Mouse (Mus musculus): ENCODE measurements around the gene Lhfpl4. TPM values are rescaled to one million over a fixed set of nuclear protein-coding genes. Genes with fewer than 3 reads are reported as not detected.
A peak's percentile ranks its signal among the peaks of the same experiment; 100 is the strongest.

The Lhfpl4 gene
- total and polyA plus RNA-seq, 2 experiments from 2014 or later: 66.1 to 81.3 TPM

DNA sequence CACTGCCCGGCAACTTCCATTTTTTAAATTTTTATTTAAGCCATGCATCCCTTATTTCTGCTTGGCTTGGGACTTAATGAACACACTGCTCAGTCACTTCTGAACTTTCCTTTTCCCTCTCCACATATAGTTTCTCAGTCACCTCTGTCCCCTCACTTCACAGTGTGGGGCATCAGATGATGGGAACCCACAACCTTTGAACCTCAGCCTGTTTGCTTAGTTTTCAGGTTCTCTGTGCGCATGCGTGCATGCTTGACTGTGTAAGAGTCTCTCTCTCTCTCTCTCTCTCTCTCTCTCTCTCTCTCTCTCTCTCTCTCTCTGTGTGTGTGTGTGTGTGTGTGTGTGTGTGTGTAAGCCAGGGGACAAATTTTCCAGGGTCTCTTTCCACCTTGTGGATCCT, 19.7 kb downstream of the Lhfpl4 start:
- Histone ChIP-seq H3K9ac (replicated peaks; ENCODE audit: low read length, poor library complexity, severe bottlenecking) (no peak overlapping the region), H3K4me1 (ENCODE audit: insufficient read depth, low read length) (peaks cover 8% of the 10 kb centered on the region), H3K27me3 (ENCODE audit: insufficient read depth, low read length) (no peaks in the 10 kb centered on the region), H3K9me3 (ENCODE audit: low read length) (no peaks in the 10 kb centered on the region), H3K36me3 (ENCODE audit: insufficient read depth, low read length) (peaks cover 14% of the 10 kb centered on the region), H3K27ac (ENCODE audit: low read depth, low read length) (no peak overlapping the region), H3K4me2 (ENCODE audit: low read depth, low read length, poor library complexity, severe bottlenecking) (no peak overlapping the region), H3K4me3 (ENCODE audit: low read depth, low read length) (no peak overlapping the region)
- no peak for DNase-seq (ENCODE audit: low spot score)
- WGBS: 91% methylated on average over 3 of the region's 3 CpGs
- no peak for ATAC-seq (ENCODE audit: low FRiP score)
- TF ChIP-seq CTCF (IDR thresholded peaks at IDR 0.05): no peak

DNA sequence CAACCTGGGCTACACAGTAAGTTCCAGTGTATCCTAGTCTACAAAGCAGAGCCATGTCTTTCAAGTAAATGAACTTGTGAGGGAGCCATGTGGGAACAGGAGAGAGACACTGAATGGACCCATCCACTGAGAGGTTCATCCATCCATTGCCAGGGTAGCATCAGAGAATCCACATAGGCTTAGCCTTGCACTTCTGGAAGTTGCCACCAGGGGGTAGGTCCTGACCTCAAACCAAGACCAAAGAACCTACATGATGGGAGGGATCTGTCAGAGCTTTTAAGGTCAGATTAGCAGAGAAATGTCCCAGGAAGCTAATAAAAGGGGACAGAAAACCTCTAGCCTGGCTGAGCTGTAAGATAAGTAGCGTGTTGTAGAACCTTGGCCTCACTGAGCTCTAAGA, 22.6 kb downstream of the Lhfpl4 start:
- Histone ChIP-seq H3K4me3 (ENCODE audit: low read depth, low read length) (no peak overlapping the region), H3K27me3 (ENCODE audit: insufficient read depth, low read length) (no peaks in the 10 kb centered on the region), H3K27ac (ENCODE audit: low read depth, low read length) (no peak overlapping the region), H3K9ac (replicated peaks; ENCODE audit: low read length, poor library complexity, severe bottlenecking) (no peak overlapping the region), H3K9me3 (ENCODE audit: low read length) (no peaks in the 10 kb centered on the region), H3K36me3 (ENCODE audit: insufficient read depth, low read length) (peaks cover 16% of the 10 kb centered on the region), H3K4me2 (ENCODE audit: low read depth, low read length, poor library complexity, severe bottlenecking) (no peak overlapping the region), H3K4me1 (ENCODE audit: insufficient read depth, low read length) (no peaks in the 10 kb centered on the region)
- ATAC-seq (ENCODE audit: low FRiP score): no peak
- 50% methylated on average over 1 of the region's 1 CpGs for WGBS
- peak; percentile 81 for TF ChIP-seq CTCF (IDR thresholded peaks at IDR 0.05)
- peak; percentile 41 for DNase-seq (ENCODE audit: low spot score)

GRCm38 (mm10) chr6:113172011-113172410, 23.2 kb downstream of the Lhfpl4 start:
- no peak for DNase-seq (ENCODE audit: low spot score)
- no peak overlapping the region for H3K9ac ChIP-seq (replicated peaks; ENCODE audit: low read length, poor library complexity, severe bottlenecking)
- H3K9me3 ChIP-seq (ENCODE audit: low read length): no peaks in the 10 kb centered on the region
- no peak overlapping the region for H3K4me2 ChIP-seq (ENCODE audit: low read depth, low read length, poor library complexity, severe bottlenecking)
- no peak for ATAC-seq (ENCODE audit: low FRiP score)
- no peaks in the 10 kb centered on the region for H3K4me1 ChIP-seq (ENCODE audit: insufficient read depth, low read length)
- H3K27ac ChIP-seq (ENCODE audit: low read depth, low read length): no peak overlapping the region
- H3K27me3 ChIP-seq (ENCODE audit: insufficient read depth, low read length): no peaks in the 10 kb centered on the region
- H3K36me3 ChIP-seq (ENCODE audit: insufficient read depth, low read length): peaks cover 16% of the 10 kb centered on the region
- TF ChIP-seq CTCF (IDR thresholded peaks at IDR 0.05): no peak
- no peak overlapping the region for H3K4me3 ChIP-seq (ENCODE audit: low read depth, low read length)

DNA sequence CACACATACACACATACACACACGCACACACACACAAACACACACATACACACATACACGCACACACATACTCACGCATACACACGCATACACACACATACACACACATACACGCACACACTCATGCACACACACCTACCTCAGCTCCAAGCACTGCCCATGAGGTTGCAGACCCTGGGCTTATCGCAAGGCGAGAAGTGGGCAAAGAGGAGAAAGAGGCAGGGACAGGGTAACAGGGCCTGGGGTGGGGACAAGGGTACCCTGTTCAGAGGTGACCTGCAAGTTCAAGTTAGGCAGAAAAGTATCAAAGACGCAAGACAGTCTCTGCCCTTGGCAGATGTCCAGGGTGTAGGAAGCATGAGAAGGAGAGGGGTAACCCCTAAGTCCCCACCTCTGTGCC, 24.5 kb downstream of the Lhfpl4 start:
- no peaks in the 10 kb centered on the region for H3K27me3 ChIP-seq (ENCODE audit: insufficient read depth, low read length)
- H3K36me3 ChIP-seq (ENCODE audit: insufficient read depth, low read length): peaks cover 16% of the 10 kb centered on the region
- no peak for DNase-seq (ENCODE audit: low spot score)
- no peak overlapping the region for H3K4me3 ChIP-seq (ENCODE audit: low read depth, low read length)
- no peak overlapping the region for H3K27ac ChIP-seq (ENCODE audit: low read depth, low read length)
- no peak for TF ChIP-seq CTCF (IDR thresholded peaks at IDR 0.05)
- H3K9me3 ChIP-seq (ENCODE audit: low read length): no peaks in the 10 kb centered on the region
- H3K9ac ChIP-seq (replicated peaks; ENCODE audit: low read length, poor library complexity, severe bottlenecking): no peak overlapping the region
- H3K4me1 ChIP-seq (ENCODE audit: insufficient read depth, low read length): no peaks in the 10 kb centered on the region
- no peak overlapping the region for H3K4me2 ChIP-seq (ENCODE audit: low read depth, low read length, poor library complexity, severe bottlenecking)
- WGBS: 92% methylated on average over 8 of the region's 8 CpGs
- ATAC-seq (ENCODE audit: low FRiP score): no peak

DNA sequence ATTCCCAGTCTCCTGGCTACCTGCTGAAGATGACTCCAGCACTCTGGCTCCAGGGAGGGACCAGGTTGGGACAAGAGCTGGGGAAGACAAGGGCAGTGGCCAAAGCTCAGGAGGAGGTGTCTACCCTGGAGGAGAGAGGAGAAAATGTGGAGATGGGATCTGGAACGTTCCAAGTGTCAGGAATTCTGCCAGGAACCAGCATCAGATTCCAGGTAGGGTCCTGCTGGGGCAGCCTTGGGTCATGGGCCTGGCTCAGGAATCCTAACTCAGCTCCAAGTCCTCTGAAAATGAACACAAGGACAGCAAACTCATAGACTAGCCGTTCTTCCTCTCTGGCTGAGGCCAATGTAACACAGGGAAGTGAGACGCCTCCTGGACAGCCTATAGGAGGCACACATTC, 25.3 kb downstream of the Lhfpl4 start:
- Histone ChIP-seq H3K4me2 (ENCODE audit: low read depth, low read length, poor library complexity, severe bottlenecking) (no peak overlapping the region), H3K9ac (replicated peaks; ENCODE audit: low read length, poor library complexity, severe bottlenecking) (no peak overlapping the region), H3K27ac (ENCODE audit: low read depth, low read length) (no peak overlapping the region), H3K4me3 (ENCODE audit: low read depth, low read length) (no peak overlapping the region), H3K36me3 (ENCODE audit: insufficient read depth, low read length) (peaks cover 16% of the 10 kb centered on the region), H3K9me3 (ENCODE audit: low read length) (no peaks in the 10 kb centered on the region), H3K27me3 (ENCODE audit: insufficient read depth, low read length) (no peaks in the 10 kb centered on the region), H3K4me1 (ENCODE audit: insufficient read depth, low read length) (no peaks in the 10 kb centered on the region)
- no peak for TF ChIP-seq CTCF (IDR thresholded peaks at IDR 0.05)
- no peak for DNase-seq (ENCODE audit: low spot score)
- ATAC-seq (ENCODE audit: low FRiP score): no peak
- 85% methylated on average over 3 of the region's 3 CpGs for WGBS

- 91% methylated on average over 7 of the region's 7 CpGs for WGBS
- TF ChIP-seq CTCF (IDR thresholded peaks at IDR 0.05): no peak
Measured at GRCm38 (mm10) chr6:113168316-113168975, 26.7 kb downstream of the Lhfpl4 start.

More at GRCm38 (mm10) chr6:113168316-113168975, 26.7 kb downstream of the Lhfpl4 start:
- Histone ChIP-seq H3K9me3 (ENCODE audit: low read length) (no peaks in the 10 kb centered on the region), H3K36me3 (ENCODE audit: insufficient read depth, low read length) (peaks cover 13% of the 10 kb centered on the region), H3K27ac (ENCODE audit: low read depth, low read length) (no peak overlapping the region), H3K4me3 (ENCODE audit: low read depth, low read length) (no peak overlapping the region), H3K4me1 (ENCODE audit: insufficient read depth, low read length) (no peaks in the 10 kb centered on the region), H3K27me3 (ENCODE audit: insufficient read depth, low read length) (no peaks in the 10 kb centered on the region), H3K9ac (replicated peaks; ENCODE audit: low read length, poor library complexity, severe bottlenecking) (no peak overlapping the region), H3K4me2 (ENCODE audit: low read depth, low read length, poor library complexity, severe bottlenecking) (no peak overlapping the region)
- ATAC-seq (ENCODE audit: low FRiP score): no peak
- DNase-seq (ENCODE audit: low spot score): no peak

Data from midbrain, postnatal 0 days (tissue).